Mouse (Mus musculus) heart, embryonic 13.5 days (tissue): ENCODE measurements at regions not wholly inside any gene's neighbourhood (a gene's known extent, or its start where the extent isn't known, plus 50 kb on each side); places are given as distances from the start of the nearest gene placed in this dataset.

Experiments used
- ATAC-seq: fragments of 200-750 bp; cut with Nextera tagmentation; 2 replicates; pipeline ENCODE4 v1.8.0; 2017; ENCODE audit warnings: moderate TSS enrichment; ENCODE audit not compliant: insufficient number of reproducible peaks, low FRiP score, low TSS enrichment; ENCODE audit errors: extremely low read depth
- H3K27ac ChIP-seq: fragments of 300-500 bp; sonication (generic); replicated peaks from 2 replicates; pipeline ENCODE4 v1.5.1; 2015; ENCODE audit warnings: moderate library complexity, mild to moderate bottlenecking, inconsistent platforms
- H3K27me3 ChIP-seq: fragments of 300-500 bp; sonication (generic); replicated peaks from 2 replicates; pipeline ENCODE4 v1.6.1; 2015; ENCODE audit warnings: mild to moderate bottlenecking, inconsistent platforms
- H3K36me3 ChIP-seq: fragments of 300-500 bp; sonication (generic); 2 replicates; pipeline ENCODE4 v1.6.1; 2015; ENCODE audit warnings: mild to moderate bottlenecking, inconsistent platforms
- H3K4me1 ChIP-seq: fragments of 300-500 bp; sonication (generic); 2 replicates; pipeline ENCODE4 v1.6.1; 2015; ENCODE audit warnings: inconsistent platforms
- H3K4me2 ChIP-seq: fragments of 300-500 bp; sonication (generic); 2 replicates; pipeline ENCODE4 v1.6.1; 2015; ENCODE audit warnings: inconsistent platforms, mild to moderate bottlenecking, moderate library complexity
- H3K4me3 ChIP-seq: fragments of 300-500 bp; sonication (generic); 2 replicates; pipeline ENCODE4 v1.5.1; 2015; ENCODE audit warnings: moderate library complexity, mild to moderate bottlenecking, inconsistent platforms
- H3K9ac ChIP-seq: fragments of 300-500 bp; sonication (generic); 2 replicates; pipeline ENCODE4 v1.6.1; 2015; ENCODE audit warnings: inconsistent platforms, mild to moderate bottlenecking, moderate library complexity
- H3K9me3 ChIP-seq: fragments of 300-500 bp; sonication (generic); 2 replicates; pipeline ENCODE4 v1.6.1; 2016; ENCODE audit warnings: inconsistent platforms
- WGBS: fragments of 180-500 bp; shearing (Covaris S2); methylation state at CpG from one replicate; pipeline ENCODE4 v1.1.7; 2015; ENCODE audit warnings: mixed read lengths; 5-methylcytosine and 5-hydroxymethylcytosine counted together

DNA sequence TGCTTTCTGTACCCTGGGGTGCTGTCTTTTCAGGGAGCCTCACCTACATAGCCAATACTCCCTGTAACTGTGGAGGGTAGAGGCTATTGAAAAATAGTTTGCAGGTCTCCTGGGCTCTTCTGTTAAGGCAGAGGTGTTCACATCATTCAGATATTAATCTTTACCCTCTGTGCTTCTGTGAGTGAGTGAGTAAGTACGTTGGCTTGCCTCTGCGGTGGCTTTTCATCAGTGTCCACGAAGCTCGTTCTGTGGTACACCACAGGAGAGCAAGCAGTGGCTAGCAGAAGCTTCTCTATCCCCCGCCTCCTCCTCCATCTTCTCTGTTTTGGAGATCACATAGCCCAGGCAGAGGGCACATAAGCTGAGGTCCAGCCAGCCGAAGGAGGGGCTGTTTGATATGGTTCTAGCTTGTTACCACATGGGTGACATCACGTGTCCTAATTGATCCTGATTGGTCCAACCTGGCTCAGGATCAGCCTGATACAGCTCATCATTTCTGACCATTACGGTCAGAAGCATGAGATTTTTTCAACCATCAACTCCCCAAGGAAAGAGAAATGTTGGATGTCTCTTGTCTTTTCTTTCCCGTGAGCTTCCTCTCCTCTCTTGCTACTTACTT lies 680.6 kb upstream of the Car8 start:
- no peak for ATAC-seq
- WGBS, result 74% methylated on average over 9 of the region's 9 CpGs

More for the DNA sequence above, 680.6 kb upstream of the Car8 start:
- no peak overlapping the region for H3K27ac ChIP-seq
- H3K4me3 ChIP-seq, result no peak overlapping the region
- peaks cover 25% of the 10 kb centered on the region for H3K4me1 ChIP-seq
- no peaks in the 10 kb centered on the region for H3K27me3 ChIP-seq
- H3K9me3 ChIP-seq, result no peaks in the 10 kb centered on the region
- H3K36me3 ChIP-seq, result no peaks in the 10 kb centered on the region
- H3K9ac ChIP-seq, result no peak overlapping the region
- H3K4me2 ChIP-seq, result no peak overlapping the region
